Mouse (Mus musculus): ENCODE results near the gene Kcnk5. TPM values are rescaled to one million over a fixed set of nuclear protein-coding genes. Genes with fewer than 3 reads are reported as not detected.

Gene Kcnk5
- polyA plus RNA-seq, 1 experiment from 2014 or later = 7.6 TPM

DNA sequence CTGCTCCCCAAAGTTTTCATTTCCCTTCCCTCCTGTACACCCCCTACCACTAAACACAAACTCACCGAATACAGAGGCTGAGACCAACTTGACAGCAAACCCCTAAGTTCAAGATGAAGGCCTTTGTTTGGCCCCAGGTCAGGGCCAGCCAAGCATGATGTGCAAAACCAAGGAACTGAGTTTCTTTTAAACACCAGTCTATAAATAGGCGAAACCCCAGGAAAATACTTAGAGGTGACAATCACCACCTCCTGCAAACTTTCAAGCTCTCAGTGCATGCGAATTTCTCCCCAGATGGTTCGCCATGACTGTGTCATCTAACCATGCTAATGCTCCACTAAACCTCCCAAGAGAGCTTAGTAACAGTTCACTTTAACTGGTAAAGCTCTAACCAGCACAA, 5.9 kb downstream of the Kcnk5 start:
- no peak overlapping the region for H3K27ac ChIP-seq
- H3K27me3 ChIP-seq (replicated peaks) = no peaks in the 10 kb centered on the region
- no peak overlapping the region for H3K4me3 ChIP-seq (replicated peaks)
- H3K36me3 ChIP-seq = no peaks in the 10 kb centered on the region
- 88% methylated on average over 4 of the region's 4 CpGs for WGBS
- no peaks in the 10 kb centered on the region for H3K9me3 ChIP-seq
- peaks cover 21% of the 10 kb centered on the region for H3K4me1 ChIP-seq
- no peak for ATAC-seq (ENCODE audit: insufficient read depth, low FRiP score, low read depth)
- H3K9ac ChIP-seq = no peak overlapping the region
- no peak overlapping the region for H3K4me2 ChIP-seq

- no peak overlapping the region for H3K9ac ChIP-seq
- ATAC-seq (ENCODE audit: insufficient read depth, low FRiP score, low read depth) = no peak
- H3K9me3 ChIP-seq = no peaks in the 10 kb centered on the region
- H3K27ac ChIP-seq = no peak overlapping the region
- H3K4me2 ChIP-seq = no peak overlapping the region
- no peak overlapping the region for H3K4me3 ChIP-seq (replicated peaks)
- H3K36me3 ChIP-seq = no peaks in the 10 kb centered on the region
- WGBS = 92% methylated on average over 7 of the region's 7 CpGs
- peaks cover 17% of the 10 kb centered on the region for H3K4me1 ChIP-seq
- no peaks in the 10 kb centered on the region for H3K27me3 ChIP-seq (replicated peaks)
These were observed 6.5 kb downstream of the Kcnk5 start for GRCm38 (mm10) chr14:20175114-20175513.

GRCm38 (mm10) chr14:20174696-20175095, 6.9 kb downstream of the Kcnk5 start:
- Histone ChIP-seq H3K4me1 (peaks cover 13% of the 10 kb centered on the region), H3K36me3 (no peaks in the 10 kb centered on the region), H3K4me3 (replicated peaks) (no peak overlapping the region), H3K9me3 (no peaks in the 10 kb centered on the region), H3K27ac (no peak overlapping the region), H3K9ac (no peak overlapping the region), H3K27me3 (replicated peaks) (no peaks in the 10 kb centered on the region), H3K4me2 (no peak overlapping the region)
- ATAC-seq (ENCODE audit: insufficient read depth, low FRiP score, low read depth) = no peak
- WGBS = 85% methylated on average over 6 of the region's 6 CpGs

DNA sequence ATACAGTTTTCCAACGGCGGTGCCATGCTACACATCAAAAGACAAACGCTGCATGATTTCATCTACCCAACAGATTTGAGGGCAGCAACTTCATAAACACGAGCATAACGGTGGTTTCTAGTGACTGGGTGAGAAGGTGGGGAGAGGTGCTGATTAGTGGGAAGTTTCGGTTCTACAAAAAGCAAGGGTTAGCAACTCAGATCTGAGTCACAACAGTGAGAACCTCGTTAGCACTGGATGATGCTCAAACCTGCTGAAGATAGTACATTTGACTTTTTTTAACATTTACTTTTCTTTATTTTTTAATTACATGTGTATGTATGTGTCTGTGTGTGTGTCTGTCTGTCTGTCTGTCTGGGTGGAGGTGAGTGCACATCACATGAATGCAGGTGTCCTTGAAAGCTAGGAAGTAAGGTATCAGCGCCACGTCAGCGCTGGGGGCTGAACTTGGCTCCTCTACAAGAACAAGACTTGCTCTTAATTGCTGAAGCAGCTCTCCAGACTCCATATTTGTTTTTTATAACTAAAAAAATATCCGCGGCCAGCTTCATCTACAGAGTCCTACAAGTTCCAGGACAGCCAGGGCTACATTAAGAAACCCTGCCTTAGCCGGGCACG, 7.6 kb downstream of the Kcnk5 start:
- Histone ChIP-seq H3K4me3 (replicated peaks) (no peak overlapping the region), H3K4me1 (peaks cover 6% of the 10 kb centered on the region; the same call in 1 of the 2 replicates), H3K27me3 (replicated peaks) (no peaks in the 10 kb centered on the region), H3K27ac (no peak overlapping the region), H3K9me3 (no peaks in the 10 kb centered on the region), H3K9ac (no peak overlapping the region), H3K4me2 (no peak overlapping the region), H3K36me3 (no peaks in the 10 kb centered on the region)
- WGBS = 86% methylated on average over 14 of the region's 14 CpGs
- ATAC-seq (ENCODE audit: insufficient read depth, low FRiP score, low read depth) = no peak

GRCm38 (mm10) chr14:20172924-20173323, 8.7 kb downstream of the Kcnk5 start:
- 63% methylated on average over 4 of the region's 4 CpGs for WGBS
- H3K27ac ChIP-seq = no peak overlapping the region
- H3K4me1 ChIP-seq = no peaks in the 10 kb centered on the region; the same call in 1 of the 2 replicates
- no peak overlapping the region for H3K9ac ChIP-seq
- H3K9me3 ChIP-seq = no peaks in the 10 kb centered on the region
- no peak overlapping the region for H3K4me2 ChIP-seq
- no peak overlapping the region for H3K4me3 ChIP-seq (replicated peaks)
- no peak for ATAC-seq (ENCODE audit: insufficient read depth, low FRiP score, low read depth)
- H3K27me3 ChIP-seq (replicated peaks) = no peaks in the 10 kb centered on the region
- H3K36me3 ChIP-seq = no peaks in the 10 kb centered on the region

DNA sequence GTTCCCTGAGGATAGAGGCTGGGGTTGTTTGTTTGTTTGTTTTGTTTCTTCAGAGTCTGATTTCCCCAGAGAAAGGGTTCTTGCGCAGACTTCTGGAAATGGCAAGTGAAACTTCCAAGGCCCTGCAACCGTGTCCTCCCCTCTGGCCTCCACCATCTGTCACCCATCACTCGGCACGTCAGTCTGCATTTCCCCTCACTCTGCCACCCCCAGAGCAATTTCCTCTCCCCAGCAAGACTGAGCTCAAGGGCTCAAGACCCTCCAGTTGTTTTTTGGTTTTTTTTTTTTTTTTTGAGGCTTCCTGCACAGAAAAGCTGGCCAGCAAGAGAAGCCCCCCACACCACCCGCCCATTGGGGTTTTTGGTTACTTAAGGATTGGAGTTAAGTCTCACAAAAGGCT, 9.1 kb downstream of the Kcnk5 start:
- H3K36me3 ChIP-seq = no peaks in the 10 kb centered on the region
- no peaks in the 10 kb centered on the region; the same call in 1 of the 2 replicates for H3K4me1 ChIP-seq
- ATAC-seq (ENCODE audit: insufficient read depth, low FRiP score, low read depth) = no peak
- H3K4me2 ChIP-seq = no peak overlapping the region
- H3K9me3 ChIP-seq = no peaks in the 10 kb centered on the region
- H3K4me3 ChIP-seq (replicated peaks) = no peak overlapping the region
- WGBS = 66% methylated on average over 5 of the region's 5 CpGs
- H3K27me3 ChIP-seq (replicated peaks) = no peaks in the 10 kb centered on the region
- H3K9ac ChIP-seq = no peak overlapping the region
- H3K27ac ChIP-seq = no peak overlapping the region

GRCm38 (mm10) chr14:20171840-20172239, 9.8 kb downstream of the Kcnk5 start:
- no peaks in the 10 kb centered on the region; the same call in 1 of the 2 replicates for H3K4me1 ChIP-seq
- 76% methylated on average over 3 of the region's 3 CpGs for WGBS
- no peak overlapping the region for H3K4me2 ChIP-seq
- H3K27me3 ChIP-seq (replicated peaks) = no peaks in the 10 kb centered on the region
- no peak overlapping the region for H3K27ac ChIP-seq
- H3K4me3 ChIP-seq (replicated peaks) = no peak overlapping the region
- ATAC-seq (ENCODE audit: insufficient read depth, low FRiP score, low read depth) = no peak
- H3K9me3 ChIP-seq = no peaks in the 10 kb centered on the region
- H3K36me3 ChIP-seq = no peaks in the 10 kb centered on the region
- H3K9ac ChIP-seq = no peak overlapping the region

DNA sequence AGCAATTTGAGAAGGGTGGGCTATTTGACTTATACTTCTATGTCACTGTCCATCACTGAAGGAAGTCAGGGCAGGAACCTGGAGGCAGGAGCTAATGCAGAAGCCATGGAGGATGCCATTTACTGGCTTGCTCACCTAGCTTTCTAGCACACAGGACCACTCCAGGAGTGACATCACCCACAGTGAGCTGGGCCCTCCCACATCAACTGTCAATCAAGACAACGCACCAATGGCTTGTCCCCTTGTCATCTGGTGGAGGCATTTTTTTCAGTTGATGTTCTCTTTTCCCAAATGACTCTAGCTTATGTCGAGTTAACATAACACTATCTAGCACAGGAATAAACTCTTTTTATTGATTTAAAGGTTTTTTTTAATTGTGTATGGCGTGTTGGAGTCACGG, 12.4 kb downstream of the Kcnk5 start:
- peaks cover 8% of the 10 kb centered on the region for H3K4me1 ChIP-seq
- H3K9ac ChIP-seq = no peak overlapping the region
- H3K36me3 ChIP-seq = no peaks in the 10 kb centered on the region
- no peak overlapping the region for H3K4me3 ChIP-seq (replicated peaks)
- 88% methylated on average over 4 of the region's 4 CpGs for WGBS
- H3K4me2 ChIP-seq = no peak overlapping the region
- H3K9me3 ChIP-seq = no peaks in the 10 kb centered on the region
- no peak overlapping the region for H3K27ac ChIP-seq
- no peaks in the 10 kb centered on the region for H3K27me3 ChIP-seq (replicated peaks)
- no peak for ATAC-seq (ENCODE audit: insufficient read depth, low FRiP score, low read depth)

DNA sequence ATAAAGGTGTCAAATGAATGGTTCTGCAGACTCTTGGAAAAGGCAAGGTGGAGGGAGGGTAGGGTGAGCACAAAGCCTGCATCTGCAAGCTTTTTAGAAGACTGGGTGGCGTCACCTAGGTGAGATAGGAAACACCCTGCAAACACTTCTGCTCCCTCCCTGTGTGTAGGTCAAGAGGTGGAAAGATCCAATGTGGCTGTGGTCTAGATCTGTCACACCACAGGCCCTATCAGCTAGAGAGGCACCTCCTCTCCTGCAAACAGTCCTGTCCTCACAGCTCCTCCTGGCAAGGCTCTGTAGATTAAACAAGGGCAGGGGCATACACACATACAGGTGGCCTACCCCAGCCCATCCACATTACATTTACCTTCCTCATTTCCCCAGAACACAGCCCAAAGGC, 13.1 kb downstream of the Kcnk5 start:
- Histone ChIP-seq H3K9me3 (no peaks in the 10 kb centered on the region), H3K4me1 (peaks cover 14% of the 10 kb centered on the region), H3K9ac (no peak overlapping the region)

GRCm38 (mm10) chr14:20168054-20168453, 13.6 kb downstream of the Kcnk5 start:
- H3K4me2 ChIP-seq = no peak overlapping the region
- no peak overlapping the region for H3K27ac ChIP-seq
- 88% methylated on average over 2 of the region's 2 CpGs for WGBS
- H3K27me3 ChIP-seq (replicated peaks) = no peaks in the 10 kb centered on the region
- no peaks in the 10 kb centered on the region for H3K36me3 ChIP-seq
- ATAC-seq (ENCODE audit: insufficient read depth, low FRiP score, low read depth) = no peak
- no peaks in the 10 kb centered on the region for H3K9me3 ChIP-seq
- H3K9ac ChIP-seq = no peak overlapping the region
- no peak overlapping the region for H3K4me3 ChIP-seq (replicated peaks)
- H3K4me1 ChIP-seq = peaks cover 18% of the 10 kb centered on the region

More for the DNA sequence above, 13.1 kb downstream of the Kcnk5 start:
- H3K36me3 ChIP-seq = no peaks in the 10 kb centered on the region
- no peak overlapping the region for H3K4me3 ChIP-seq (replicated peaks)
- no peaks in the 10 kb centered on the region for H3K27me3 ChIP-seq (replicated peaks)
- 63% methylated on average over 1 of the region's 1 CpGs for WGBS
- no peak overlapping the region for H3K4me2 ChIP-seq
- no peak overlapping the region for H3K27ac ChIP-seq
- ATAC-seq (ENCODE audit: insufficient read depth, low FRiP score, low read depth) = no peak; the same call in 1 of the 2 replicates

DNA sequence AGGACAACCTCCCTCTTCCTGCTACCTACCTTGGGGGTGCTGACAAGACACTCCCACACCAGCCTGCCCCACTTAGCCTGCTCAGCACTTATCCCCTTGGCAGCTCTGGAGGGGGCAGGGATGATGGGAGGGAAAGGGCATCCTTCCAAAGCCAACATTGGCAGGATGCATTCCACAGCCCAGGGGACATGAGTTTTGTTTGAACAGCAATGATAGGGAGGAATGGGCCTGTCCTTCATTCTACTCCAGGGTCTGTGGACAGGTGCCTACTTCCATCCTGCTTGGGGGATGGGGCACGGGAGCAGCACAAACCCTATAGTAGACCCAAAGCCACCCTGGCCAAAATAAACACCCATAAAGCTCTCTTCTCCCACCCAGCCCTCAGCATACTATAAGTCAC, 16.2 kb downstream of the Kcnk5 start:
- Histone ChIP-seq H3K4me2 (no peak overlapping the region), H3K9me3 (no peaks in the 10 kb centered on the region), H3K4me3 (replicated peaks) (no peak overlapping the region), H3K9ac (no peak overlapping the region), H3K36me3 (no peaks in the 10 kb centered on the region), H3K27me3 (replicated peaks) (no peaks in the 10 kb centered on the region), H3K4me1 (peaks cover 22% of the 10 kb centered on the region), H3K27ac (no peak overlapping the region)
- 0 out of 2 replicates have a peak, but pooled peaks have one; percentile 11 for ATAC-seq (ENCODE audit: insufficient read depth, low FRiP score, low read depth)
- WGBS = 41% methylated on average over 1 of the region's 1 CpGs

DNA sequence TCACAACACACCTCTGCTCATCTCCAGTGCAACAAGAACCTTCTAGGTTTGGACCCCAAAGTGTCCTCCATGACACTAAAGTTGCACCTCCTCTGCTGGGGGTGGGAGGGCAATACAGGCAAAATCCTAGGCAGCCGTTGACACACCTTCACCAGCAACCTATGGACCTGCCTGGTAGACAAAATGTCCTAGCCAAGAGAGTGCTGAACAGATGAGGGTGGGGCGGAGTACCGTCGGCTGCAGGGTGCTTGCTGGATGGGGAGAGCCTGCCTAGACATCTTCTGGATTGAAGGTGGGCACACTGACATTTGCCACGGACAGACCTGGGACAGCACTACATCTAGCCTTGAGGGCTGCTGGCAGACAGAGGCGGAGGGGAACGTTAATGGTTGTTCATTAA, 17.2 kb downstream of the Kcnk5 start:
- no peak overlapping the region for H3K4me2 ChIP-seq
- H3K4me3 ChIP-seq (replicated peaks) = no peak overlapping the region
- no peaks in the 10 kb centered on the region for H3K9me3 ChIP-seq
- H3K4me1 ChIP-seq = peaks cover 29% of the 10 kb centered on the region
- no peak overlapping the region for H3K9ac ChIP-seq
- H3K36me3 ChIP-seq = no peaks in the 10 kb centered on the region
- no peak for ATAC-seq (ENCODE audit: insufficient read depth, low FRiP score, low read depth)
- H3K27me3 ChIP-seq (replicated peaks) = no peaks in the 10 kb centered on the region
- H3K27ac ChIP-seq = no peak overlapping the region
- WGBS = 67% methylated on average over 7 of the region's 7 CpGs

- no peaks in the 10 kb centered on the region for H3K27me3 ChIP-seq (replicated peaks)
- WGBS = 47% methylated on average over 6 of the region's 6 CpGs
- no peaks in the 10 kb centered on the region for H3K36me3 ChIP-seq
- no peaks in the 10 kb centered on the region for H3K9me3 ChIP-seq
- peaks cover 32% of the 10 kb centered on the region for H3K4me1 ChIP-seq
- no peak overlapping the region for H3K27ac ChIP-seq
- no peak overlapping the region for H3K4me2 ChIP-seq
- H3K9ac ChIP-seq = no peak overlapping the region
- ATAC-seq (ENCODE audit: insufficient read depth, low FRiP score, low read depth) = no peak
- H3K4me3 ChIP-seq (replicated peaks) = no peak overlapping the region
These were observed 18.9 kb downstream of the Kcnk5 start for GRCm38 (mm10) chr14:20162686-20163085.
